Mouse (Mus musculus) bone marrow macrophage, adult 2 months (primary cell): ENCODE data around the gene Rnf103.

Experiments
- CTCF ChIP-seq: IDR thresholded peaks from 2 replicates; pipeline ENCODE4 v1.5.1; 2012; ENCODE audit warnings: low read depth, mild to moderate bottlenecking, low read length, moderate library complexity
- POLR2A ChIP-seq: IDR thresholded peaks from 2 replicates; pipeline ENCODE4 v1.6.1; 2012; ENCODE audit warnings: mild to moderate bottlenecking, low read depth, low read length, borderline replicate concordance

DNA sequence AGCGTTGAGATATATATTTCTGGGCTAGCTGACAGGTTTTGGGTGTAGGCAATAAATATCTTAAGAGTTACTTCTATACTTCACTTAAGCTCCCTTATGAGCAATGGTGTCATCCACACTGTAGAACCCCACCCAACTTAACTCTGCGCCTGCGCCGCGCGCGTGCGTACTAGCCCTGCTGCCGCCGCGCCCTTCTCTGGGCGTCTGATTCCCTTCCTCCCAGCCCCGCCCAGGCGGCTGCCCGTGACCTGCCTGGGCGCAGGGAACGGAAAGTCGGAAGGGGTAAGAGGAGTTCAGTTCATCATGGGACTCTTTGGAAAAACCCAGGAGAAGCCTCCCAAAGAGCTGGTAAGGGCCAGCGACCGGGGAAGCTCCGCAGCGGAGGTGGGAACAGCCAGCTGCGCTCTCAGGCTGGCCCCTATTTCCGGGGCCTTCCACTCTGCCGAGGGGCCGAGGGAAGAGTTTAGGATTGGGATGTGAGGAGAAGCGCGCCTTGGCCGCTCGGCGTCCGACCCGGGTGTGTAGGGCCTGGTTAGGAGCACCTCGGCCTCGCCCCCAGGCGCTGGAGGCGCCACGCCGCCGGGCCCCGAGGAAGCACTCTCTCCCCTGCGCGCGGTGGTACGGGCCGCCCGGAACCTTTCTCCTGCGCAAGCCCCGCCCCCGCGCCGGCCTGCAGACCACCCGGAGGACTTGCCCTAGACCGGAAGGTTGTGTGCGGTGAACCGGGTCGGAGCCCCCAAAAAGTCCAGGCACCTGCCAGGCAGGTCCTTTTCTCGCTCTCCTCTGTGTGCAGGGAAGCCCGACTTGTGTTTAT, 50.2 kb downstream of the Rnf103 start, which contains the start of gene Chmp3:
- TF ChIP-seq CTCF, result no peak
- peak; percentile 82; the same call in 1 of the 2 replicates for TF ChIP-seq POLR2A
